Mouse (Mus musculus): ENCODE measurements at regions not wholly inside any gene's neighbourhood (a gene's known extent, or its start where the extent isn't known, plus 50 kb on each side); places are given as distances from the start of the nearest gene placed in this dataset.

- no peak for DNase-seq
Measured at GRCm38 (mm10) chr13:80420341-80420740, 462.8 kb upstream of the Arrdc3 start.

All from heart, adult 11 months (tissue).